Mouse (Mus musculus): ENCODE measurements around the gene Epop.

The Epop gene

DNA sequence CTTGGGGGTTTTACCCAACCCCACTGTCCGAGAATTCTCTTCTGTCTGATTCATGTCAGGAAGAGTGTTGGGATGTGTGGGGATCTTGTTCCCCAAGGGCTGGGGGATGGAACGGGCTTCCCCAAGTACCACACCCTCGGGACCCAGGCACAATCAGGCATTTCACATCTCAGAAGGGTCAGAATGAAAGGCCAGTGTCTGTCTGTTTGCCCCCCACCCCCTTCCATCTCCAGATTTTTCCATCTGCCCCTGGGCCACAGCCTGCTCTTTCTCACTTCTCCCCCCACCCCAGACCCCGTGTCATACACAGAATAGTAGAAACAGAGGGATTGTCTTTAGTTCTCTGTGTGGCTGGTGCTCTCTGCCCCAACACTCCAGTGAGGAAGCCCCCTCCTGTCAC is 20.6 kb downstream of the Epop start:
- in situ Hi-C loops (cut with MboI; ENCODE audit: low pct_unique_long_range_greater_than_20kb in 1 of 2, low sequenced_read_pairs in 2 of 2, unreplicated experiment in 1 of 2), result no loop called here

DNA sequence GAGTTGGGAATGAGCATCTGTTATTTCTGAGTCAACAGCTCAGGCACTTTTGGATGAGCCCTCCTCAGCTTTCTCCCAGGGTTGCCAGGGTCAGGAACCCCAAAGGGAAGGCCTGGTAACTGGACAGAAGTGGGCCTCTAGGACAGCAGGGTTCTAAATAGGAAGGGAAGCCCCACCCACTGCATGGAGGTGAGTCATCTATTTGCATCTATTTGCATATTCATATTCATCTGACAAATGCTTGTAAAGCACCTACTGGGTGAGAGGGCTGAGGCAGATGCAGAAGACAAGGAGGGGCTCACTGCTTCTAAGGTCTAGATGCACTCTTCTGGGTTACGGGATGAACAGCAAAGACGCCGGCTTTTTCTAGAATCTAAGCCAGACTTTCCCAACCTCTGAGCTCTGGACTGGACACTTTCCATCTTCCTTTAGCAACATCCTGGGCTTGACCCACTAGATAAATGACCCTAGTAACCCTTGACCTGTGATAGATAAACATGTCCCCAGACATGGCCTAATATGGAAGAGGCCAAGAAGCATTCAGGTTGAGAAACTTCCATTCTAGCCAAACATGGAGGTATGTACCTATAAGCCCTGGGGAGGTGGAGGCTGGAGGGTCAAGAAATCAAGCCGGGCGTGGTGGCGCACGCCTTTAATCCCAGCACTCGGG is 22.3 kb downstream of the Epop start:
- in situ Hi-C loops (cut with MboI; ENCODE audit: low pct_unique_long_range_greater_than_20kb in 1 of 2, low sequenced_read_pairs in 2 of 2, unreplicated experiment in 1 of 2), result no loop called here

- in situ Hi-C loops (cut with MboI; ENCODE audit: low pct_unique_long_range_greater_than_20kb in 1 of 2, low sequenced_read_pairs in 2 of 2, unreplicated experiment in 1 of 2), result no loop called here
These were observed 25.6 kb downstream of the Epop start for GRCm38 (mm10) chr11:97603891-97604290.

DNA sequence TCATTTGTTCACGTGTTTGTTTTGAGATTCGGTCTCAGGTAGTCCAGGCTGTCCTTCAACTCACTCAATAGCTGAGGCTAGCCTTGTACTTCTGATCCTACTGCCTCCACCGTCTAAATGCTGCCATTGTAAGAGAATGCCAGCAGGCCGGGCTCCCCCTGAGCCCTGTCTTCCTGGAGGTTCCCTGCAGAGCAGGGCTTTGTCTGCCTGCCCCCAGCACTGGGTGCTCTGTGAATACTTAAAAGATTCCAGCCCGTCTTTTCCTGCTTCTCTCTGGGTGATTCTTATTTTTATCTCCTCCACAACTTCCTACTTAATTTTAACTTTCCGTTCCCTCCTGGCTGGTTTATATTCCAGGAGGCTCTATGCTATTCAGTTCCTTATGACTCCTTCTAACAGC is 27.3 kb downstream of the Epop start:
- in situ Hi-C loops (cut with MboI; ENCODE audit: low pct_unique_long_range_greater_than_20kb in 1 of 2, low sequenced_read_pairs in 2 of 2, unreplicated experiment in 1 of 2), result no loop called here

DNA sequence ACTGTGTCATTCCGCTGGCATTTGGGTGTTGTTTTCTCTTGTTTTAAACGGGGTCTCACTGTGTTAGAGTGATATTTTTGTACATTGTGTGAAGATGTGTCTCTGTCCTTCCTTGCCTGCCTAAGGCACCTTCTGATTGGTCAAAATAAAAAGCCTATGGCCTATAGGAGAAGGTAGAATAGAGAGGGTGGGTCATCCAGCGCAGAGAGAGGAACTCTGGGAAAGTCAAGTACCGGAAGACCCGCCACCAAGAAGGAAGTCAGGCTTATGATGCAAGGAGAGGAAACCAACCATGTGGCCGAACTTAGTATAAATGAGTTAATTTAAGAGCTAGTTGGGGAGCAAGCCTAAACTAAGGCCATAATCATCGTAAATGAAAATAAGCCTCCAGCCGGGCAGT is 30.4 kb downstream of the Epop start:
- in situ Hi-C loops (cut with MboI; ENCODE audit: low pct_unique_long_range_greater_than_20kb in 1 of 2, low sequenced_read_pairs in 2 of 2, unreplicated experiment in 1 of 2), result no loop called here

DNA sequence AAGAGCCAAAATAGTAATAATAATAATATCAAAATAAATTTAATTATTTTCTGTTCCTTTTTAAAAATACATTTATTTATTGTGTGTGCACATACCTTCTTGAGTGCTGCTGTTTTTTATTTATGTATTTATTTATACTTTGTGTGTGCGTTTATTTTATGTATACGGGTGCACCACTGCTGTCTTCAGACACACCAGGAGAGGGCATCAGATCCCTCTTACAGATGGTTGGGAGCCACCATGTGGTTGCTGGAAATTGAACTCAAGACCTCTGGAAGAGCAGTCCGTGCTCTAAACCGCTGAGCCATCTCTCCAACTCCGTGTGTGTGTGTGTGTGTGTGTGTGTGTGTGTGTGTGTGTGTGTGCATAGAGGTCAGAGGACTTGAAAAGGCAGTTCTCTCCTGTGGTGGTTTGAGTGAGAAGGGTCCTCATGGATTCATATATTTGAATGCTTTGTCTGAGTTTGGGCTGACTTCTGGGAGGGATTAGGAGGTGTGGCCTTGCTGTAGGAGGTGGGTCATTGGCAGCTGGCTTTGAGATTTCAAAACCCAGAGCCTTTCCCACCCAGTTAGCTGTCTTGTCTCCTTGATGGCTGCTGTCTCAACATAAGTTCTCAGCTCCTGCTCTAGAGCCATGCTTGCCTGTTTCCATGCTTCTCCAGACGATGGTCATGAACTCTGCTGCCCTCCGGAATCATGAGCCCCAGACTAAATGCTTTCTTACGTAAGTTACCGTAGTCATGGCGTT is 31.4 kb downstream of the Epop start:
- in situ Hi-C loops (cut with MboI; ENCODE audit: low pct_unique_long_range_greater_than_20kb in 1 of 2, low sequenced_read_pairs in 2 of 2, unreplicated experiment in 1 of 2), result no loop called here

- in situ Hi-C loops (cut with MboI; ENCODE audit: low pct_unique_long_range_greater_than_20kb in 1 of 2, low sequenced_read_pairs in 2 of 2, unreplicated experiment in 1 of 2), result no loop called here
These were observed 35.4 kb downstream of the Epop start for GRCm38 (mm10) chr11:97594136-97594535.

DNA sequence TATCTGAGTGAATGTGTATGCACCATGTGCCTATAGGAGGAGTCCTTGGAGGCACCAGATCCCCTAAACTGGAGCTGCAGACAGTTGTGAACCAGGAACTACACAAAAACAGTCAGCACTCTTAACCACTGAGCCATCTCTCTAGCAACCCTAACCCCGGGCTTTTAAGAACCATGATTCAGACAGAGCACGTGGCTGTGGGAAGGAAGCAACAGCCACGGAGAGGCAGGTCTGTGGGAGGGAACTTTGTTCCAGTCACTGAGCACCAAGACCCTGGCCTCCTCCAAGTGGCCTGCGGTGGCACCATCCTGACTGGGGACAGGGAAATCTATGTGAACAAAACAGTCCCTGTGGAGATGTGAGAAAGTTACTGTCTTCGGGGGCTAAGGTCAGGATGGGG is 37.6 kb downstream of the Epop start:
- in situ Hi-C loops (cut with MboI; ENCODE audit: low pct_unique_long_range_greater_than_20kb in 1 of 2, low sequenced_read_pairs in 2 of 2, unreplicated experiment in 1 of 2), result no loop called here

GRCm38 (mm10) chr11:97590227-97590960 is 39.1 kb downstream of the Epop start:
- in situ Hi-C loops (cut with MboI; ENCODE audit: low pct_unique_long_range_greater_than_20kb in 1 of 2, low sequenced_read_pairs in 2 of 2, unreplicated experiment in 1 of 2), result no loop called here

DNA sequence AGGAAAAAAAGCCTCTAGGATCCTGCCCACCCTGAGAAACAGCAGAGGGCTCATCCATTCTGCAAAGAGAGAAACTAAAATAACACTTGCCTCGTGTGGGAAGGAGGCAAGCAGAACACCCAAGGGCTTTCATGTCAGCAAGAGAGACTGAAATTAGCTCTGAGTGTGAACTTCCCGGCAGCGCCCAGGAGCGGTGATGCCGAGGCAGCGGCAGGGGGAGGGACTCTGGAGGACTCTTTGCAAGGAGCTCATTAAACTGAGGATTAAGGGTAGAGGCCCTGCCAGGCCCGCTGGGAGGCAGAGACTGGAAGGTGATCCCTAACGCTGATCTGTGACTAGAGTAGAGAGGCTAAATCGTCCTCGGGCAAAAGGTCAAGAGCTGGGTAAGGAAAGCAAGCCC is 40.3 kb downstream of the Epop start:
- in situ Hi-C loops (cut with MboI; ENCODE audit: low pct_unique_long_range_greater_than_20kb in 1 of 2, low sequenced_read_pairs in 2 of 2, unreplicated experiment in 1 of 2), result loop anchor here in 1 of 2 experiments (10.0 kb wide), 1 partner anchor 104 kb away; no protein-coding TSS in a partner anchor

DNA sequence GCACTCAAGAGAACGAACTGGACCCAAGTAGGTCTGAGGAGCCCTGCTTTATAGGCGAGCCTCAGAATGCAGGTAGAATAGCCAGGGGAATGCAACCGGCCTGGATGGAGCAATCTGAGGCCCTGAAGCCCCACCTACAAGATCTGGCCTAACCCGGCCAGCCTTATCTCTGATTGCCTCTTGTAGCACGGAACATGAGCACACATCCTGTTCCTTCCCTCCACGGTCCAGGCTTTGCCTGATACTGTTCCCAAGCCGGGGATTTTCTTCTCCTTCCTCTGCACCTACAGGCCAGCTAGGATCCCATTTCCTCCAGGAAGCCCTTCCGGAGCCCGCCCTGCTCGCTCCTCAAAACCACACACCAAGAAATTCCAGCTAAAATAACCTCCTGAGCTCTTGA is 43.6 kb downstream of the Epop start:
- in situ Hi-C loops (cut with MboI; ENCODE audit: low pct_unique_long_range_greater_than_20kb in 1 of 2, low sequenced_read_pairs in 2 of 2, unreplicated experiment in 1 of 2), result loop anchor here in 1 of 2 experiments (10.0 kb wide), 1 partner anchor 101 kb away; no protein-coding TSS in a partner anchor

GRCm38 (mm10) chr11:97584476-97584875 is 45.0 kb downstream of the Epop start:
- in situ Hi-C loops (cut with MboI; ENCODE audit: low pct_unique_long_range_greater_than_20kb in 1 of 2, low sequenced_read_pairs in 2 of 2, unreplicated experiment in 1 of 2), result loop anchor here in 1 of 2 experiments (10.0 kb wide), 1 partner anchor 100 kb away; no protein-coding TSS in a partner anchor

GRCm38 (mm10) chr11:97579088-97579857 is 50.2 kb downstream of the Epop start:
- in situ Hi-C loops (cut with MboI; ENCODE audit: low pct_unique_long_range_greater_than_20kb in 1 of 2, low sequenced_read_pairs in 2 of 2, unreplicated experiment in 1 of 2), result no loop called here

- in situ Hi-C loops (cut with MboI; ENCODE audit: low pct_unique_long_range_greater_than_20kb in 1 of 2, low sequenced_read_pairs in 2 of 2, unreplicated experiment in 1 of 2), result no loop called here
These were observed 51.2 kb downstream of the Epop start for GRCm38 (mm10) chr11:97578286-97578685.
